Comparison of ENCODE assay signal across 8 mouse cellular contexts in genomic region chr7:141060426-141061242, GRCm38 (mm10). TPM values are rescaled to one million over a fixed set of nuclear protein-coding genes. Genes with fewer than 3 reads are reported as not detected.
DNase-seq lines count a peak whose midpoint lies in the region; ATAC-seq and TF ChIP-seq lines count a peak whose summit lies in the region.

Gene B4galnt4, plus strand, starts transcription at chr7:141061104.

- H3ac ChIP-seq in myocyte (ENCODE audit: control insufficient read depth, insufficient read length): peak within 1 kb of the TSS; percentile 45

- H3K4me1 ChIP-seq in E14TG2a.4 (replicated peaks; ENCODE audit: low read depth, low read length): peaks cover 92% of the 10 kb centered on the region
- peaks cover 12% of the 10 kb centered on the region for H3K4me1 ChIP-seq in heart, embryonic 15.5 days (replicated peaks)
- H3K4me1 ChIP-seq in liver, embryonic 11.5 days (replicated peaks; ENCODE audit: control insufficient read depth, insufficient read depth, low read length): peaks cover 25% of the 10 kb centered on the region
- peaks cover 8% of the 10 kb centered on the region for H3K4me1 ChIP-seq in testis, adult 2 months (ENCODE audit: control insufficient read depth, insufficient read depth, low read length)

- H3K9ac ChIP-seq in heart, embryonic 15.5 days: peak within 1 kb of the TSS; percentile 55
- peak within 1 kb of the TSS; percentile 58 for H3K9ac ChIP-seq in liver, embryonic 11.5 days (ENCODE audit: low read depth, low read length)

- no peak for TF ChIP-seq CTCF in E14TG2a.4 (conservative IDR thresholded peaks at IDR 0.05; ENCODE audit: low read length)
- no peak for TF ChIP-seq CTCF in testis, adult 2 months (IDR thresholded peaks at IDR 0.05; ENCODE audit: control insufficient read depth, insufficient read depth, insufficient replicate concordance, low read depth, low read length)

- ATAC-seq in erythroid progenitor cell, adult 5-6 weeks (replicated peaks; ENCODE audit: low FRiP score, poor library complexity, severe bottlenecking): 0 out of 2 replicates have a peak, but pooled peaks have one; percentile 44
- peak; percentile 88 for ATAC-seq in heart, embryonic 15.5 days (replicated peaks; ENCODE audit: insufficient number of reproducible peaks, insufficient read depth, low FRiP score, low read depth)
- peak; percentile 60 for ATAC-seq in liver, embryonic 11.5 days (replicated peaks; ENCODE audit: low FRiP score)

- TF ChIP-seq POLR2A in myocyte (IDR thresholded peaks at IDR 0.05; ENCODE audit: insufficient read length, low read depth): no peak
- TF ChIP-seq POLR2A in testis, adult 2 months (IDR thresholded peaks at IDR 0.05; ENCODE audit: control insufficient read depth, low read depth, low read length): no peak

- H3K27ac ChIP-seq in heart, embryonic 15.5 days: no peak within 1 kb of the TSS
- H3K27ac ChIP-seq in liver, embryonic 11.5 days (ENCODE audit: low read depth, low read length): no peak within 1 kb of the TSS
- no peak within 1 kb of the TSS for H3K27ac ChIP-seq in testis, adult 2 months (ENCODE audit: control insufficient read depth, insufficient read depth, low read depth, low read length)

- WGBS in heart, embryonic 15.5 days: under 1% methylated on average over 72 of the region's 72 CpGs
- WGBS in liver, embryonic 11.5 days: 1% methylated on average over 68 of the region's 72 CpGs

- peak within 1 kb of the TSS; percentile 96 for H3K4me2 ChIP-seq in heart, embryonic 15.5 days
- H3K4me2 ChIP-seq in liver, embryonic 11.5 days: peak within 1 kb of the TSS; percentile 79
- H3K4me2 ChIP-seq in myocyte (ENCODE audit: low read depth): peak within 1 kb of the TSS; percentile 72

- H3K36me3 ChIP-seq in E14TG2a.4 (ENCODE audit: insufficient read depth, low read length) (peaks cover 67% of the 10 kb centered on the region), myocyte (ENCODE audit: control insufficient read depth, insufficient read depth) (no peaks in the 10 kb centered on the region)
- no peaks in the 10 kb centered on the region for H3K36me3 ChIP-seq in heart, embryonic 15.5 days
- H3K36me3 ChIP-seq in liver, embryonic 11.5 days (ENCODE audit: control insufficient read depth, insufficient read depth, low read length): 0 out of 2 replicates have a peak, but pooled peaks cover 2% of the 10 kb centered on the region
- H3K36me3 ChIP-seq in testis, adult 2 months (ENCODE audit: control insufficient read depth, insufficient read depth, low read length): no peaks in the 10 kb centered on the region

- H3K27me3 ChIP-seq in E14TG2a.4 (ENCODE audit: insufficient read depth, low read length): 0 out of 2 replicates have a peak, but pooled peaks cover 2% of the 10 kb centered on the region
- H3K27me3 ChIP-seq in heart, embryonic 15.5 days: peaks cover 58% of the 10 kb centered on the region
- H3K27me3 ChIP-seq in liver, embryonic 11.5 days (replicated peaks; ENCODE audit: control insufficient read depth, insufficient read depth, low read length): peaks cover 49% of the 10 kb centered on the region
- peaks cover 7% of the 10 kb centered on the region for H3K27me3 ChIP-seq in myocyte (ENCODE audit: control insufficient read depth, insufficient read depth, insufficient read length)
- no peaks in the 10 kb centered on the region; the same call in 1 of the 2 replicates for H3K27me3 ChIP-seq in testis, adult 2 months (ENCODE audit: control insufficient read depth, insufficient read depth, low read length)

- H3K79me2 ChIP-seq in myocyte (ENCODE audit: control insufficient read depth, insufficient read depth): no peaks in the 10 kb centered on the region

- H3K4me3 ChIP-seq in E14TG2a.4 (replicated peaks; ENCODE audit: low read length) (peak within 1 kb of the TSS; percentile 86), myocyte (peak within 1 kb of the TSS; percentile 5)
- H3K4me3 ChIP-seq in heart, embryonic 15.5 days: peak within 1 kb of the TSS; percentile 60
- H3K4me3 ChIP-seq in liver, embryonic 11.5 days (ENCODE audit: low read depth, low read length): peak within 1 kb of the TSS; percentile 56
- peak within 1 kb of the TSS; percentile 87 for H3K4me3 ChIP-seq in testis, adult 2 months (ENCODE audit: control insufficient read depth, low read depth, low read length)

- peaks cover 3% of the 10 kb centered on the region; the same call in 1 of the 2 replicates for H3K9me3 ChIP-seq in E14TG2a.4 (ENCODE audit: low read length)
- H3K9me3 ChIP-seq in heart, embryonic 15.5 days (replicated peaks): no peaks in the 10 kb centered on the region
- H3K9me3 ChIP-seq in liver, embryonic 11.5 days (ENCODE audit: control insufficient read depth, low read length): no peaks in the 10 kb centered on the region

- peak; percentile 98 for DNase-seq in brain, adult 2 months (ENCODE audit: low read depth, low spot score)
- DNase-seq in kidney, postnatal 14 days: peak; percentile 76
- no peak for DNase-seq in liver, embryonic 11.5 days (ENCODE audit: low spot score)

TF ChIP-seq in myocyte, 11 proteins besides CTCF, POLR2A, EP300 and RAD21:
- TF ChIP-seq MYOD1 (IDR thresholded peaks at IDR 0.05; ENCODE audit: control insufficient read depth in 1 of 3, insufficient read length in 2 of 3, low read depth in 2 of 3): peak in 1 of 3 experiments; percentile 2
- TF ChIP-seq TCF3 (IDR thresholded peaks at IDR 0.05; ENCODE audit: insufficient read length, low read depth): no peak

RNA-seq across cellular contexts. Expression of gene B4galnt4, which starts in this region (rescaled TPM):
- total RNA-seq in erythroid progenitor cell, adult 5-6 weeks (2015; ENCODE audit: low replicate concordance): not detected in 2 replicates
- total RNA-seq in erythroid progenitor cell, adult 5-6 weeks (2017; ENCODE audit: low replicate concordance): 0.26 TPM in 1 of 2 replicates, not detected in the other
- 1.0 and 2.0 TPM in 2 replicates for polyA plus RNA-seq in heart, embryonic 15.5 days (2015; fragmentation: Nextera tagmentation; extraction: Ambion mirVana)
- 3.4 and 4.7 TPM in 2 replicates for polyA plus RNA-seq in liver, embryonic 11.5 days (2014; fragmentation: Nextera tagmentation; extraction: Ambion mirVana)
- 0.46 TPM for polyA plus RNA-seq in myocyte (2012; fragmentation: generic; extraction: Trizol)
- 18.0 and 23.7 TPM in 2 replicates for polyA plus RNA-seq in testis, adult 2 months (2012; rRNA removed)

Comparison
In these comparisons a context has a peak if more than half of its experiments do, and no peak if none do; other contexts are left out.
1. Peak in ATAC-seq in erythroid progenitor cell, adult 5-6 weeks; RNA of the gene not detected or under 1 TPM.
2. H3K4me3 ChIP-seq: peak in every context shown above with its lines; median percentile 87 in testis, adult 2 months; 86 in E14TG2a.4; 60 in heart, embryonic 15.5 days; 56 in liver, embryonic 11.5 days; 5 in myocyte.